Mouse (Mus musculus): ENCODE data around the gene Nomo1. TPM values are rescaled to one million over a fixed set of nuclear protein-coding genes. Genes with fewer than 3 reads are reported as not detected.

The Nomo1 gene
- total RNA-seq, 2 experiments from 2014 or later, result 53.4 to 57.7 TPM

DNA sequence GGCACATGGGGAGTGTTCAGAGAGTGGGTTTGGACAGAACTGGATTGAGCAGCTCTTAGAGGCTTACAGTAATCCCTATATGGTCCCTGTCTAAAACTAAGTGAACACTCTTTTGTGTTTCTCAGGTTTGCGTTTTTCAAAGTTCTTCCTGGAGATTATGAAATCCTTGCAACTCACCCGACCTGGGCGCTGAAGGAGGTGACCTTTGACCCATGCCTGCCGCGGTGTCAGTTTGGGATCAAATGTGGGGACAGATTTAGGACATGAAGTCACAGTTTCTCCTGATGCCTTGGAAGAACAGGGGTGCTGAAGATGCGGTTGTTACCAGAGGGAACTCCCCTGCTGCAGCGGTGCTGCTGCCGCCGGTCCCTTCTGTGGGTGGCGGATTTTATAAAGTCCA is 10.6 kb downstream of the Nomo1 start:
- DNase-seq (ENCODE audit: low spot score in 2 of 2), result no peak

DNA sequence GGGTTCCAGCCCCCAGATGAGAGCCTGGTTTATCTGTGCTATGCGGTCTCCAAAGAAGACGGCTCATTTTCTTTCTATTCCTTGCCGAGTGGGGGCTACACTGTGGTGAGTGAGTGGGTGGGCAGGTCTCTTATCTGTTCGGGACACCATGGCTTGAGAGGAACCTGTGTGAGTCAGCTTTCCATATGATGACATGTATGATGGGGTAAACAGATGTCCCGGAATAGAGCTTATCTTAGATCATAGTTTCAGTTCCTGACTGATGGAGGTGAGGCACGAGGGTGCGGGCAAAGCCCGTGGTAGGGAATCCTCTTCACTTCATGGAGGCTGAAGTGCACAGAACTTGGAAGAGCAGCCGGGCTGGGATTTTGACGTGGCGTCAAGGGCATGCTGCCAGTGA is 12.4 kb downstream of the Nomo1 start:
- no peak for DNase-seq (ENCODE audit: low spot score in 2 of 2)

DNA sequence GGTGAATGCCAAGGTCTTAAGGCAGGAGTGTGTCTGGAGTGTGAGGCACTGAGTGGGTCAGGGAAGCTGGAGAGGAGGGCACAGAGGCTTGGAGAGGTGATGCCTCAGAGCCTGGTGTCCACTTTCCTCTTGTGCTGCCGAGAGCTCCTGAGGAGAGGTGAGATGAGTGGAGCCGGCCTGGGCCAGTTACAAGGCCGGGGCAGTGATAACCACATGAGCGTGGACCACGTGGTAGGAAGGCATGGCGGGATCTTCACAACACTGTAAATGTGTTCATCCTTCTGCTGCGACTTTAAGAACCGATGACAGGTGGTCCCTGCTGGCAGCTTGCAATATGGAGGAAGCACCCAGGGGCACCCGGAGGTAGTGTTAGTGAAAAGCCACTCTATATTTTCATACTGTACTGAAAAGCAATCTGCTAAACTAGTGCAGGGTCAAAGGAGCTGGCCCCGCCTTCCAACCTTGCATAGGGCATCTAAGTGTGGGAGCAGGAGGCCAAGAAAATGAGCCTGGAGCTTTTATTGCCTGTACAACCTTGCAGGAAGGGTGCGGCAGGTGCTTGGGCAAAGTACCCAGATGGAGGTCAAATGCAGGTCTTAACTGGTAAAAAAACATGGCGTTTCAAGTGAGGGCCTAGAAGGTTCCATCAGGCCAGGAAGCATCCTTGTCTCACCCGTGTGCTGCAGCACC is 14.5 kb downstream of the Nomo1 start:
- DNase-seq (ENCODE audit: low spot score in 2 of 2), result no peak

DNA sequence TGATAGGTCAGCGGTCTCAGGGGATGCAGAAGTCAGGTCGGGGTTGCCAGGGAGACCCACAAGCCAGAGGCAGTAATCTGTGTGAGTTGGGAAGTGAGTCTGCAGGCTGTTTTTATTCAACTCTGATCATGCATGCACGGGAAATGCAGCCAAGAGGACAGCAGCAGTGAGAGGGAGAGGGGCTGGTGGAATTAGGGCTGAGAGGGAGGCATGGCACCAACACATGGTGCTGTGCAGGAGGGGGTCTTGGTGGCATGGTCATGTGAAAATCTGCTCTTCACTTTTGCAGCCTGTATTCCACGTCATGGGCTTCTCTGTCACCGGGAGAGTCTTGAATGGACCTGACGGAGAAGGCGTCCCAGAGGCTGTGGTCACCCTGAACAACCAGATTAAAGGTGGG is 16.5 kb downstream of the Nomo1 start:
- DNase-seq (ENCODE audit: low spot score in 2 of 2), result no peak

DNA sequence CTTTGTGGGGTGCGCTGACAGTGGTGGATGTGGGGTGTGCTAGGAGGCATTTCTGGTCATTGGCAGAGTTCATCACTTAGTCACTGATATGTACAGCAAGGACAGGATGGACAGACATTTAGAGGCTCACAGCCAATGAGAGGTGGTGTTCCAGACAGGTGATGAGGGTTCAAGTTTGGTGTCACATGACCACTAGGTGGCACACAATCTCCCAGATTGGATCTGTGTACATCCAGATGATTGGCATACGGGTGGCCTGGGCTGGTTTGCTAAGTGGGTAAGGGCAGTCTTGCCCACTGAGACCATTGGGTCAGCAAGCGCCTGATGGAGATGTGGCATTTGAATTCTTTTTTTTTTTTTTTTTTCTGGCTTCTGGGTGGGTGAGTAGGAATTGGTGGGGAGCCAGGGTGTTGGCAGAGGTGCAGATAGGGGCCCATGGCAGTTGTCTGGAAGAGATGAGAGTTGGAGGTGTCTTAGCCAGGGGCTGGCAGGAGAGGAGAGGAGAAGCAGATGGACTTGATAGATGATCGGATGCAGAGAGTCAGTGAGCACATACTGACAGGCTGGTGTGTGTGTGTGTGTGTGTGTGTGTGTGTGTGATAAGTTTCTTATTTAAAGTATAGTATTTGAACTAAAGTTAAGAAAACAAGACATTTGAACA is 18.8 kb downstream of the Nomo1 start:
- DNase-seq (ENCODE audit: low spot score in 2 of 2), result no peak

DNA sequence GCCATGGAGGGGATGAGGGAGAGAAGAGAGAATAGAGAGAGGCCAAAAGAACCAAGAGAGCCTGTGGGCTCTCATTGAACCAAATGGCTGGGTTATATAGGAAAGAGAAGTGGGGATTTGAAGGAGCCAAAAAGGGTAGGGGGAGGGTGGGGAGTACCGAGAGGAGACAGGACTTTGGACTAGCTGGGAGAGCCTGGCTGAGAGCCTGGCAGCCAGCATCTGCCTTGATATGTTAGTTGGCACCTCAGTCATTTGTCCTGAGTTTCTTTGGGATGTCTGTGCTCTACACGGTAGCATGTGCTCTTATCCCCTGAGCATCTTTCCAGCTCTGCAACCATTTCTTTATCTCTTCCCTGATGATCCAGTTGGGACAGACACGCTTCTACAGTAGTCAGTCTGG is 20.1 kb downstream of the Nomo1 start:
- no peak for DNase-seq (ENCODE audit: low spot score in 2 of 2)

DNA sequence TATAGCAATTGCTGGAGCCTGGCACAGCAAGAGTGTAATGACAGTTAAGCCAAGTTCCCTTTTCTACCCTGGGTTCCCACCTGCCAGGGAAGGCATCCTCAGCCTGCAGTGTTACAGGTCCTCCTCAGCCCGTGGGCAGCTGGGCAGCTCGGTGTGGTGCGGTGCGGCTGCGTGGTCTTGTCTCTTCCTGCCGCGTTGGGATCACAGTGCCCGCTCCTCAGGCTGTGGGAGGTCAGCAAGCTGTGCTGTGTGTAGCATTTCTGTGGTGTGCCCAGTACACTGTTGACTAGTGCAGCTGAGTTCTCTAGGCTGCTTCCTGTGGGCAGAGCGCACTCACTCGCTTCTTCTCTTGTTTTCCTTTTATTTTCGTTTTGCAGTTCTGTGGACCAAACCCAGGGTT is 25.4 kb downstream of the Nomo1 start:
- no peak for DNase-seq (ENCODE audit: low spot score in 2 of 2)

DNA sequence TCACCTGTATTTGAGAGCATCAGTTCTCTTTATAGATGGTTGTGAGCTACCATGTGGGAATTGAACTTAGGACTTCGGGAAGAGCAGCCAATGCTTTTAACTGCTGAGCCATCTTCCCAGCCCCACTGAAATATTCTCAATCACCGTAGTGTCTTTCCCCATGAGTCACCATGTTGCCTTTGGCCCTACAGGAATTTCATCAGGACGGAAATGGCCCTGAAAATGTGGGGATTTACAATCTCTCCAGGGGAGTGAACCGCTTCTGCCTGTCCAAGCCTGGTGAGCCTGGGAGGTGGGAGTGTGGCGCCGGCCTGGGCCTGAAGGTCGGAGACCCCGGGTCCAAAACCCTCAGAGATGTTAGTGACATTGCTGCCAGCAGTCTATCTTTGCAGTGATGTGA is 27.2 kb downstream of the Nomo1 start:
- DNase-seq (ENCODE audit: low spot score in 2 of 2), result no peak

DNA sequence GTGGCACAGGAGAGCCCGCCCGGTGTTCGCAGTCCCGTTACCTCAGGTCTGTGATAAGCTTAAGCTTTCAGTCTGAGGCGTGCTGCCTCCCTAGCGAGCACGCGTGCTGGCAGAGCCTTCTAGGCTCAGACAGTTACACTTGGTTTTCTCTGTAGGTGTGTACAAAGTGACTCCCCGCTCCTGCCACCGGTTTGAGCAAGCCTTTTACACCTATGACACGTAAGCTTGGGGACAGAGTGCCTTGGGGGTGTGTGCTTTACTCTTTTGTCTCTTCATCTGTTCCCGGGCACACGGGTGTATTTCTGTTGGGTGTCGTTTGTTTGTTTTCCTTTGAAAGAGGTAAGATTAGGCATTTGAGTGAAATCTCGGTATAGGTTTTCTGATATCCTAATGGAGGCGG is 28.1 kb downstream of the Nomo1 start:
- DNase-seq (ENCODE audit: low spot score in 2 of 2), result no peak

DNA sequence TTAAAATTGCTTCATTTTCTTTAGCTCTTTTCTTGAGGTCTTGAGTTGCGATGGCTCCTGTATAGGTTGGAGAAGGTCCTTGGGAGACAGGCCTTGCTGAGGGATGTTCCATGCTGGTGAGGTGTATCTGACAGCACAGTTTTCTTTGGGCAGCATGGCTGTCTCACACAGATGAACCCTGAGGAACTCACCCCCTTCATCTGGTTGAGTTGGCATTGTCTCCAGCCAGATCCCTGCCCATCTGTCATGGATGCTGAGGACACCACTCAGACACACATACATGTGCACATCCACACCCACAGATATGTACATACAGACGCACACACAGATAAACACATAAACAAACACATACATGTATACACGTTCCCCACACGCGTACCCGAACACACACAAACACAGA is 29.8 kb downstream of the Nomo1 start:
- no peak for DNase-seq (ENCODE audit: low spot score in 2 of 2)

DNA sequence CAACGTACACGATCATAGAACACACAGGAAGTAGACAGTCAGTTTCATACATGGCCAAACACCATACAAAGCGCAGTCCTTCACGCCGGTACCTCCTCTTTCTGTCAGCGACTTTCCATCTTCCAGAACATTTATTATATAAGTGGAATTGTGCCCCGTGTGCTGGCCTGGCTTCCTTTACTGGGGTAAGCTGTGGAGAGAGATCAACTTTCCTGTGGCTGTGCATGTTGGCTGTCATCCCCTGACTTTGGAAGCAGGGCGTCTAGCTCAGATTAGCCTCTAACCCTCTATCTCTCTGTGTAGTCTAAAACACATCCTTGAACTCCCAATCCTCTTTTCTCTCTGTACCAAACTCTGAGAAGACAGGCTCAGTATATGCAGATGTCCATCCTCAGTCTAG is 35.3 kb downstream of the Nomo1 start:
- DNase-seq (ENCODE audit: low spot score in 2 of 2), result no peak

DNA sequence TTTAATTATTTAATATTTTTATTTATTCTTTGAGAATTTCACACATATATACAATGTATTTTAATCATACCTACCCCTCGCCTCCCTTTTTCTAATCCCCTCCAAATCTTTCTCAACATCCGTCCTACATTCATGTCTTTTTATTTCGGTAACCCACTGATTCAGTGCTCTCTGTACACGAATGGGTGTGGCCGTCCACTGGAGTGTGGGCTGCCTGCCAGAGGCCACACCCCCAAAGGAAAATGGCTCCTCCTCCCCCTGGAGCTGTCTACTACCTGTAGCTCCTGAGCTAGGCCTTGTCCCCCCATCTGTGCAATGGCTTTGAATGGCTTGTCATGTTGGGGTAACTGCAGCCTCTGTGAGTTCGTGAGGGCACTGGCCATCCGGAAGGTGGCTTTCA is 43.3 kb downstream of the Nomo1 start:
- no peak for DNase-seq (ENCODE audit: low spot score in 2 of 2)

DNA sequence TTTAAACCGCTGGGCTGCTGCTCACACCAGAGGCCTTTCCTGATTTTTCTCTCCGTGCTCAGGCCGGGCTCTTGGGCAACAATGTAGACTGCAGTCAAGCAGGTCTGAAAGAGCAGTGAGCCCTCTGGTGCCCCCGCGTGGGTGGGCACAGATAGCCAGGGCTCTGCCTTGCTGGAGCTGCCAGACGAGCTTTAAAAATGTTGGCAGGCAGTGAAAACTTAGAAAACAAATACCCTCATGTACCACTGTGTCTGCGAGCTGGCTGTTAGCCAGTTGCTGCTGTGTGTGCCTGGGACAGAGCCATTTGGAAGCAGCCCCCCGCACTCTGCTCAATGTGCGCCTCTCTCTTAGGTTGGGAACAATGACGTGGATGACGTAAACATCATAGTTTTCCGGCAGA is 44.2 kb downstream of the Nomo1 start:
- DNase-seq (ENCODE audit: low spot score in 2 of 2), result no peak

DNA sequence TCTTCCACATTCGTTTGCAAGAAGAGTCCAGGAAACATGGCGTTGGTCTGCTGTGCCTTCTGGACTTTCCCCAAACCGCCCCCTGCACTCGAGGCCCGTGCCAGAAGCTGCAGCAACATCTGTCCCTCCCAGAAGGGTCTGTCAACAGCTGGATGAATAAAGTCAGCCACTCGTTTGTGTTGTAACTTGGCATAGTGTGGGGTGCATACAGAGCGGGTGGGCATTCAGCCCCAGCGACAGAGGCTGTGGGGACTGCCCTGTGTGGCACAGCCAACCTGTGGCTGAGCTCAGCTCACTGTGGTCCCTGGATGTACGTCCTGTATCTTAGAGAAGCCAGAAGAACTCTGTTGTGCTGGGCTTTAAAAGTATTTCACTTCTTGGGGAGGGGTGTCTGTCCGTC is 50.5 kb downstream of the Nomo1 start:
- DNase-seq (ENCODE audit: low spot score in 2 of 2), result no peak

DNA sequence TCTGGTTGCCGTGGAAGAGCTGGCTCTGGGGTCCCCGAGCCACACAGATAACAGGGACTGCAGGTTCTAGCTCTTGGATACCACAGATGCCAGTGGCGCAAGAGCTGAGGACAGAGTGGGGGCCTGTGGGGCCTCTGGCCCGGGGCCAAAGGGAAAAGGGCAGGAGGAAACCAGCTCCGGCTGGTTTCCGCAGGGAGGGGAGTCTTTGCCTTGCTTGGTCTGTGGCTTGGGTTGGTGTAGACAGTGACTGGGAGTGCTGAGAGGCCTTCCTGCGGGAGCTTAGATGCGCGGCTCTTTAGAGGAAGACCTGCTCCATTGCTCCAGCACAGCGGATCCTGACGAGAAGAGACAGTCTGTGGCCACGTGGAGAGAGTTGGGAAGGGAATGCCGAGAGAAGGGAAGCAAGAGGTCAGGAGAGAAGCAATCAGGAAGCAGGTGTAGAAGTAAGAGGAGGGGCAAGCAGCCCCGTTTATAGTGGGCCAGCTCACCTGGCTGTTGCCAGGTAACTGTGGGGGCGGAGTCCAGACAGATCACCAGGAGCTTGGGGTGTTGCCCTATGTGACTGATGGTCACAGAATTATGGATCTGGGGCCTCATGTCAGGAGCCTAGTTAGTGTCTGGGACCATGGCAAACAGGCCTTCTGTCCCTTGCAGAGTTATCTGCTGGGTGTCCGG is 51.5 kb downstream of the Nomo1 start:
- DNase-seq (ENCODE audit: low spot score in 2 of 2), result no peak

DNA sequence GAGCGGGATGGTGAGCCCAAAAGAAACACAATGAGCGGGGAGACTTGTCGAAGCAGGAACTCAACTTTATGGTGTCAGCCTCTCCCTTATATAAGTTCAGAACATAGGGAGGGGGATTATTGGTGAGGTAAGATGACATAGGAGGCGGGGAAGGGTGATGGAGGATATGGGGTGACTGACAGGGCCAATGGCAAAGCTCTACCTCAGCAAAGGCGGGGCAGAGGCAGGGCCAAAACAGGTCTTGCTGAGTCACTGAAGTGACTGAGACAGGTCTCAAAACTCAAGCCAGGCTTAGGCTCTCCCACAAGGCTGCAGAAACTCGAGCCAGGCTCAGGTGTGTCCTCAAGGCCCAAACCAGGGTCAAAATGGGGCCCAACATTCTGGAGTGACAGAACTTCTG is 52.9 kb downstream of the Nomo1 start:
- DNase-seq (ENCODE audit: low spot score in 2 of 2), result no peak

DNA sequence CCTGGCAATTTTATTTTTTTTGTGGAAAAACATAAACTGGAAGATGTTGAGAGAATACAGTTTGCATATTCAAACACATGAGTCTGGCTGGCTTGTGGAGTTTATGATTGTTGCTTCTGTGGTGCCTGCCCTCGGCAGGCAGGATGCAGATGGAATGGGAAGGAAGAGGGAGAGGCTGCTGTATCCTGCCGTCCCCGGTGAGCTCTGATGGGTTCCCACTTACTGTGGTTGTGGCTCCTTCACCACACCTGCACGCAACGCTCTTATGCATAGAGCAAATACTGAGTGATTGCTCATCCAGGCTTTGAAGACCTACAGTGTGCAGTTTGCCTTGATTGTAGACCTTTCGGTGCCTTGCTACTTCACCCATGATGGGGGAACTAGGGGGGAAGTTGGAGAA is 54.7 kb downstream of the Nomo1 start:
- DNase-seq (ENCODE audit: low spot score in 2 of 2), result no peak

DNA sequence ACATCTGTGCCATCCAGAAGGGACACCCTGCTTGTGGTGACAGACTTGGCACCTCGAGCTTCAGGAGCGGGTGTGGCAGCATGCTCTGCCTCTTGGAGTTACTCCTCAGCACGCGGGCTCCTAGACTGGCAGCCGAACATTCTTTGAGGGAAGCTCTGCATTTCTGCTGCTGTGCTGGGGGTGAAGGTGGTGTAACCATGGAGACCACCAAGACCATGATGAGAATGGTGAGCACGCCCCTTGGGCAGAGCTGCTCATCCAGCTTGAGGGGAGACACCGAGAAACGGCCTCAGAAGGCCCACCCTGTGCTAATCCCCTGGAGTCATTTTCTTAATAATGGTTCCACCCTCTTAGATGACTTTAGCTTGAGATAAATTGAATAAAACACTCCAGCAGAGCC is 59.3 kb downstream of the Nomo1 start:
- no peak for DNase-seq (ENCODE audit: low spot score in 2 of 2)

DNA sequence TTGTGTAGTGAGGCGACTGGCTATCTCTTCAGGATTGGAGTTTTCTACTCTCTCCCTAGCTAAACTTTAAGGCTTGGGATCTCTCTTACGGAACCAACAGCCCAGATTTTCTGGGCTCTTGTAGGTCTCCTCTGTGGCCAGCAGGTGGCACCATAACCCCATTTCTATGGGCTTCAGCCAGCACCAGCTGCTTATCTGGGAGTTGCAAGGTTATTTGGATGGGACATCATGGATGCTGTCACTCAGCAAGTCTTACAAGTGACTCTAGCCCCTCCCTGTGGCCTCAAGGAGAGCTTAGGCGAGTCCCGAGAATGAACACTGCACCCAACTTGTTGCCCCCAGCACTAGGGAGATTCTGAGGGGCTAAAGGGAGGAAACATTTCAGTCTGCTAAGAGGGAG is 62.6 kb downstream of the Nomo1 start:
- DNase-seq (ENCODE audit: low spot score in 2 of 2), result peak; percentile 21 to 39

DNA sequence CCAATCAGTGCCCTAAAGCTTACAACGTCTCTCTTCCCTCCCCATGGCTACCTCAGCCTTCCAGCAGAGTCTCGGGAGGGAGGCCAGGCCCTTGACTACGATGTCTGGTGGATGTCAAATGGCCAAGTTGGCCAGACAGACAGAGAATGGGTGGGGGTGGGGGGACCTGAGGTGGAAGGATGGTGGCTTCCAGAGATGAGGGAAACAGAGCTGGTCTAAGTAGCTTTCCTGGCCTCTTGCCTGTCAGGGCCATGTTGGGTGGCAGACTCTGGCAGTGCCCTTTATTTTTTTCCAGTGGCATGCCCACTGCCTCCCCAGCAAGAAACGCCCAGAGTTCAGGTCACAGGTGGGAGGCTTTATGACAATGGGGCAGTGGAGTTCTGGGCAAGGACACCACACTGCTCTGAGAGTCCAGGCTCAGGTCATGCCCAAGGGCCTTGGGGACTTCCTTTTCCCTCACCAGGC is 63.9 kb downstream of the Nomo1 start:
- no peak for DNase-seq (ENCODE audit: low spot score in 2 of 2)

DNA sequence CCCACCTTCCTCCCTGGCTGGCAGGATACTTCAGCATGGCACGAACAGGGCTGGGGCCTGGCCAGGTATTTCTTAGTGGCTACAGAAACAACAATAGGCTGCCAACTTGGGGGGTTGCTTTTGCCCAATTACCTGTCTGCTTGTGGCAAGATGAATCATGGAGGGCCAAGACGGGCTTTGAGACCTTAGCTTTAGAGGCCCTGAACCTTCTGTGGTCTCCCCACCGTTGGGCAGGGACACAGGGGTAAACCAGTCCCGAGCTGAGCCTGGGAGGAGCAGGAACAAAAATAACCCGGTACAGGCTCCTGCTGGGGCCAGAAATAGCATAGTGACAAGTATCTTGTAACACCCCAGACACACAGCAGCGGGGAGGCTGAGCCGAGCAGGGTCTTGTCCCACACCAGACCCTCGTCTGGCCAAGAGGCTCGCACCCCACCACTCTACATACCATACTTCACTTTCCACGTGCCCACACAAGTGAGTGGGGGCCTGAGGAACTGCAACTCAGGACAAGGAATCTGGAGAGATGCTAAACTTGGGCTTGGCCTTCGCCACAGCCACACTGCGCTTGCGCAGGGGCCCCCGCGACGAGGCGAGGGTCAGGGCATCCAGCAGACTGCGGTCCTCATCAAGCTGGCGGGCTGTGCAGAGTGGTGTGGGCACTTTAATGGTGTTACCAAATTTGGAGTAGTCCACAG is 64.9 kb downstream of the Nomo1 start:
- DNase-seq (ENCODE audit: low spot score in 2 of 2), result no peak

DNA sequence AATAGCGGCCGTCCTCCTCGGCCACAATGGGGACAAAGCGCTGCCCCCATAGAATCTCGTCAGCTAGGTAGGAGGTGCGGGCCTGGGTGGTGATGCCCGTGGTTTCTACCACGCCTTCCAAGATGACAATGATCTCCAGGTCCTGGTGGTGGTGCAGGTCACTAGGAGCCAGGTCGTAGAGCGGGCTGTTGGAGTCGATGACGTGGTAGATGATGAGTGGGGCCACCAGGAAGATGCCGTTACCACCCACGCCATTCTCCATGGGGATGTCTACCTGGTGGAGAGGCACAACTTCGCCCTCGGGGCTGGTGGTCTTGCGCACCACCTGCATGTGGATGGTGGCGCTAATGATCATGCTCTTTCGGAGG is 65.4 kb downstream of the Nomo1 start:
- DNase-seq (ENCODE audit: low spot score in 2 of 2), result no peak
